Mouse (Mus musculus): Measurements from ENCODE around the gene Lsamp. TPM values are rescaled to one million over a fixed set of nuclear protein-coding genes. Genes with fewer than 3 reads are reported as not detected.
"Not testable (repeated sequence)": the region's sequence is repeated elsewhere in the genome, so short reads cannot be mapped to it uniquely, and the experiment has no call there.

Lsamp gene
- total and polyA plus RNA-seq, 2 experiments from 2014 or later = 116 to 210 TPM

DNA sequence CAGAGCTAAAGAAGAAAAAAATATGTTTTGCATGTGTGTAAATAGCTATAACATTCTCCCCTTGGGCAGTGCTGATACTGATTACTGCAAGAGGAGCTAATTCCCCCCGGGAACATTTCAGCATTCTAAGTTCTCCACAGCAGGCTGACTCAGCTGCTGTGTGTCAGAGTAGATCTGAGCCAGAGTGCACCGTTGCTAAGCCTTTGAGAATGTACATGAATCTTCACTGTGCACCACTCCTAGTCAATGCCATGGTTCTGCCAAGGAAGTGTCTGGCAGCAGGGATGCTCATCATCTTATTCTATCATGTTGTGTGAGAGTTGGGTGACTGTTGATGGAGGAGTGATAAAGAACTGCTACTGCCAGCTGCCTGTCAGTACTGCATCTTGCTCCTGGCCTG, 1985.1 kb downstream of the Lsamp start:
- 69% methylated on average over 2 of the region's 2 CpGs for WGBS
- Histone ChIP-seq H3K9me3 (ENCODE audit: low read length) (no peaks in the 10 kb centered on the region), H3K4me2 (ENCODE audit: low read depth, low read length, poor library complexity, severe bottlenecking) (no peak overlapping the region), H3K27ac (ENCODE audit: low read depth, low read length) (no peak overlapping the region), H3K4me3 (ENCODE audit: low read depth, low read length) (no peak overlapping the region), H3K27me3 (ENCODE audit: insufficient read depth, low read length) (no peaks in the 10 kb centered on the region), H3K4me1 (ENCODE audit: insufficient read depth, low read length) (no peaks in the 10 kb centered on the region), H3K9ac (replicated peaks; ENCODE audit: low read length, poor library complexity, severe bottlenecking) (no peak overlapping the region), H3K36me3 (ENCODE audit: insufficient read depth, low read length) (no peaks in the 10 kb centered on the region)
- ATAC-seq (ENCODE audit: low FRiP score) (no peak), DNase-seq (ENCODE audit: low spot score) (peak; percentile 19)
- TF ChIP-seq CTCF (IDR thresholded peaks at IDR 0.05) = no peak

DNA sequence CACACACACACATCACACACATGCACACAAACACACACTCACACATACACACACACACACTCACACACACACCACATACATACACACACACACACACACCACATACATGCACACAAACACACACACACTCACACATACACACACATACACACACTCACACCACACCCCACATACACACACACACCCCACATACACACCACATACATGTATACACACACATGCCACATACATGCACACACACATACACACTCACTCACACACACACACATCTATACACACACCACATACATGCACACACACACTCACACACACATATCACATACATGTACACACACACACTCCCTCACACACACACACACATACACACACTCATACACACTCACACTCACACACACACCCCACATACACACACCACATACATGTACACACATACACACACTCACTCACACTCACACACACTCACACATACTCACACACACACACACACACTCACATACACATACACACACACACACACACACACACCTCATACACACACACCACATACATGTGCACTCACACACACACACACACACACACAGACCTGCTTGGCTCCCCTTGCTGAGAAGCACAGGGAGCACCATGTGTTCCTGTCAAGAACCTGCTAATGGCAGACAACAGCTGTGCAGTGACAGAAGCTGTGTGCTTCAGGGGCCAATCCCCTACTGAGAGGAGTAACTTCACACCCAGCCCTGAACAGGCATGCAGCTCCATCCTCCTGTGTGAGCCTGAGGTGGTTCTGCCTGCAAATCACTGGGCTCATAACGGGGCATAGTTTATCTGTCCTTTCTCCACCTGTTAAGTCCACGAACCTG, 1990.9 kb downstream of the Lsamp start:
- Histone ChIP-seq H3K27me3 (ENCODE audit: insufficient read depth, low read length) (no peaks in the 10 kb centered on the region), H3K27ac (ENCODE audit: low read depth, low read length) (no peak overlapping the region), H3K4me2 (ENCODE audit: low read depth, low read length, poor library complexity, severe bottlenecking) (no peak overlapping the region), H3K9me3 (ENCODE audit: low read length) (no peaks in the 10 kb centered on the region), H3K4me1 (ENCODE audit: insufficient read depth, low read length) (no peaks in the 10 kb centered on the region), H3K36me3 (ENCODE audit: insufficient read depth, low read length) (no peaks in the 10 kb centered on the region), H3K9ac (replicated peaks; ENCODE audit: low read length, poor library complexity, severe bottlenecking) (no peak overlapping the region), H3K4me3 (ENCODE audit: low read depth, low read length) (no peak overlapping the region)
- 69% methylated on average over 2 of the region's 2 CpGs for WGBS
- DNase-seq (ENCODE audit: low spot score) = peak; percentile 37
- no peak for TF ChIP-seq CTCF (IDR thresholded peaks at IDR 0.05)
- no peak for ATAC-seq (ENCODE audit: low FRiP score)

DNA sequence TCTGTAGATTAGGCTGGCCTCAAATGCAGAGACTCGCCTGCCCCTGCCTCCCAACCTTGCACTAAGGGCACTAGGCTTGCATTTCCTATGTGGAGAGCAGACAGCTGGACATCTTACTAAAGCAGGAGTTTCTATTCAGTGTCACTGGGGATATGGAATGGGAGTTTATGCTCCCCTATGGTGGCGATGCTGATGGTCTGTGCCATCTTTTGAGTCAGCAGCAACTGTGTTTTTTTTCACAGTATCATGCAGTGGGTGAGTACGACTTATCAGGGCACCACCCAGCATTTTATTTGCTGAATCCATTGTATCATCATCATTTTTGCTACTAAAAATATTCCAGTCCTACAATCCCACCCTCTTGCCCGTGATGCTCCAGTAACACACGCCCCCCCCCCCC, 1992.7 kb downstream of the Lsamp start:
- no peak overlapping the region for H3K27ac ChIP-seq (ENCODE audit: low read depth, low read length)
- 79% methylated on average over 5 of the region's 5 CpGs for WGBS
- ATAC-seq (ENCODE audit: low FRiP score) = no peak
- no peak for TF ChIP-seq CTCF (IDR thresholded peaks at IDR 0.05)
- no peak overlapping the region for H3K4me3 ChIP-seq (ENCODE audit: low read depth, low read length)
- H3K4me1 ChIP-seq (ENCODE audit: insufficient read depth, low read length) = no peaks in the 10 kb centered on the region
- no peaks in the 10 kb centered on the region for H3K27me3 ChIP-seq (ENCODE audit: insufficient read depth, low read length)
- no peak for DNase-seq (ENCODE audit: low spot score)
- H3K4me2 ChIP-seq (ENCODE audit: low read depth, low read length, poor library complexity, severe bottlenecking) = no peak overlapping the region
- no peaks in the 10 kb centered on the region for H3K36me3 ChIP-seq (ENCODE audit: insufficient read depth, low read length)
- H3K9me3 ChIP-seq (ENCODE audit: low read length) = no peaks in the 10 kb centered on the region
- no peak overlapping the region for H3K9ac ChIP-seq (replicated peaks; ENCODE audit: low read length, poor library complexity, severe bottlenecking)

DNA sequence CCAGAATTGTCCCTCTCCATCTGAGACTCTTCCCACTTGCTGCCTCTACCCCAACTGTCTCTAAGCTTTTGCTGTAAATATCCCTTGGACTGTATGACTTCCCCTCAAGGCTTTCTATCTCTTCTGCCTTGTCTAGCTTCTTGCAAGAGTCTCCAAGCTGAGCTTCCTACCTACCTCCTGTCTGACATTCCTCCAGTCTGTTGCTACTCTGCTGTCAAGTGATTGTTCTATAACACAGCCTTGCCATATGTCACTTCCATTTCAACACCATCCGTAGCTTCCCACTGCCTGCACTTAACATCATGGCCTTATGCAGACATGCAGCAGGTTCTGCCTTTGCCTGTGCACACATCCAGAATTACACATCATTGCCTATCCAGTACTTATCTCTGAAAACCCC, 2012.8 kb downstream of the Lsamp start:
- TF ChIP-seq CTCF (IDR thresholded peaks at IDR 0.05) = no peak
- Histone ChIP-seq H3K27me3 (ENCODE audit: insufficient read depth, low read length) (no peaks in the 10 kb centered on the region), H3K9me3 (ENCODE audit: low read length) (no peaks in the 10 kb centered on the region), H3K4me2 (ENCODE audit: low read depth, low read length, poor library complexity, severe bottlenecking) (no peak overlapping the region), H3K27ac (ENCODE audit: low read depth, low read length) (no peak overlapping the region), H3K36me3 (ENCODE audit: insufficient read depth, low read length) (no peaks in the 10 kb centered on the region), H3K4me3 (ENCODE audit: low read depth, low read length) (no peak overlapping the region), H3K4me1 (ENCODE audit: insufficient read depth, low read length) (no peaks in the 10 kb centered on the region), H3K9ac (replicated peaks; ENCODE audit: low read length, poor library complexity, severe bottlenecking) (no peak overlapping the region)
- DNase-seq (ENCODE audit: low spot score) (no peak), ATAC-seq (ENCODE audit: low FRiP score) (no peak)
- WGBS = 86% methylated on average over 1 of the region's 1 CpGs

DNA sequence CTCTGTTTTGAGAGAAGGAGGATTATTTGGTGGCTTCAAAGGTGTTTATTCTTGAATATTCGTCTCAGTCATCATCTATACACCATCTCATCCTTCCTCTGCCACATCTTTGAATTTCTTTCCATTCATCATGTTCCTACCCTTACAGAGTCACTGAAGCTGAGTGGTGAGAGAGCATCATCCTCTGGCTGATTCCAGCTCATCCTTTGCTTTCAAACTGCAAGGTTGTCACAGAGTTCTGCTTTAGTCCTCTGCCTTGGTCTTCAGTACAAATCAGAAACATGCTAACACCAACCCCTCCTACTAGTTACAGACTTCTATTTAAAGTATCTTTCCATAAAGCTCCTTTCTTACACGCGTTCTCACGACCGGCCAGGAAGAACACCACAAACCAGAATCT, 2018.8 kb downstream of the Lsamp start:
- no peak overlapping the region for H3K4me2 ChIP-seq (ENCODE audit: low read depth, low read length, poor library complexity, severe bottlenecking)
- no peaks in the 10 kb centered on the region for H3K27me3 ChIP-seq (ENCODE audit: insufficient read depth, low read length)
- 92% methylated on average over 5 of the region's 5 CpGs for WGBS
- DNase-seq (ENCODE audit: low spot score) = no peak
- H3K9me3 ChIP-seq (ENCODE audit: low read length) = no peaks in the 10 kb centered on the region
- no peak for ATAC-seq (ENCODE audit: low FRiP score)
- H3K4me1 ChIP-seq (ENCODE audit: insufficient read depth, low read length) = no peaks in the 10 kb centered on the region
- no peak overlapping the region for H3K27ac ChIP-seq (ENCODE audit: low read depth, low read length)
- no peaks in the 10 kb centered on the region for H3K36me3 ChIP-seq (ENCODE audit: insufficient read depth, low read length)
- H3K4me3 ChIP-seq (ENCODE audit: low read depth, low read length) = no peak overlapping the region
- TF ChIP-seq CTCF (IDR thresholded peaks at IDR 0.05) = no peak
- H3K9ac ChIP-seq (replicated peaks; ENCODE audit: low read length, poor library complexity, severe bottlenecking) = no peak overlapping the region

DNA sequence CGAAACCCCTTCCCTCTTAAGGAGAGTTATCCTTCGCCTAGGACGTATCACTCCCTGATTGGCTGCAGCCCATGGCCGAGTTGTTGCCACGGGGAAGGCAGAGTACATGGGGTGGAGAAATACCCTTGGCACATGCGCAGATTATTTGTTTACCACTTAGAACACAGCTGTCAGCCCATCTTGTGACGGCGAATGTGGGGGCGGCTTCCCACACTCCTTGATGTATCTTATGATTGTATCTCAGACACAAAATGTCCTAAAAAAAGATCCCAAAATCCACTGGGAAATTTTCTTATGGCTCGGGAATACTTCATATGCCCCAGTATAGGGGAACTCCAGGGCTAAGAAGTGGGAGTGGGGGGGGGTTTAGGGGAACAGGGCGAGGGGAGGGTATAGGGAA, 2019.3 kb downstream of the Lsamp start:
- H3K4me2 ChIP-seq (ENCODE audit: low read depth, low read length, poor library complexity, severe bottlenecking); H3K9me3 ChIP-seq (ENCODE audit: low read length); H3K4me3 ChIP-seq (ENCODE audit: low read depth, low read length); ATAC-seq (ENCODE audit: low FRiP score); DNase-seq (ENCODE audit: low spot score); H3K4me1 ChIP-seq (ENCODE audit: insufficient read depth, low read length); H3K27me3 ChIP-seq (ENCODE audit: insufficient read depth, low read length); H3K36me3 ChIP-seq (ENCODE audit: insufficient read depth, low read length); H3K9ac ChIP-seq (replicated peaks; ENCODE audit: low read length, poor library complexity, severe bottlenecking); H3K27ac ChIP-seq (ENCODE audit: low read depth, low read length): not testable (repeated sequence)
- 97% methylated on average over 8 of the region's 11 CpGs for WGBS

Data from midbrain, postnatal 0 days (tissue).